Mouse (Mus musculus): ENCODE measurements around the gene Myh3.

DNA sequence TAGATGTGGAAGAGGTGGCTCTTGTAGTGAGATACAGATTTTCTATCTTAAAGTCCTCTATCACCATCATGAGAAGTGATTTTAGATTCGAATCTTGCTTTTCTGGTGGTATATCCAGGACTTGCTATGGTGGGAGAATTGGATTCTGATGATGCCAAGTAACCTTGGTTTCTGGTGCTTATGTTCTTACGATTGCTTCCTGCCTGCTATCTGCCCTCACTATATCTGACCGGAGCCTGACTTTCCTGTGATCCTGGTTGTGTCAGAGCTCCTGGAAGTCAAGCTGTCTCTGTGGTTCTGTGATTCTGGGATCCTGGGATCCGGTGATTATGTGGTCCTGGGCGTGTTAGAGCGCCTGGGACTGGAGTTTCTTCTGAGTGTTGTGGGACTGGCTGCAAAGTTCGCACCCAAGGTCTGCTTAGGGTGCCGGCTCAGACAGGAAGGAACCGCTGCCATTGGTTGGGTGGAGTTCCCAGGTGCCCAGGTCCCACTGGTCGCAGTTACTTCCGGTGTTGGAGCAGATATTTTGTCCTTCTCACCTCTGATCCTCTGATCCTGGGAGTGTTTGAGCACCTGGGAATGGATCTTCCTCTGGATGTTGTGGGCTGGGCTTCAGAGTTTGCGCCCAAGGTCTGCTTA is 69.3 kb downstream of the Myh3 start:
- no peak for TF ChIP-seq CTCF (IDR thresholded peaks at IDR 0.05; ENCODE audit: control insufficient read depth, insufficient read depth, insufficient read length)
- TF ChIP-seq USF1 (IDR thresholded peaks at IDR 0.05; ENCODE audit: low read depth): no peak
- TF ChIP-seq CEBPB (IDR thresholded peaks at IDR 0.05; ENCODE audit: low read depth): no peak
- TF ChIP-seq FOSL1 (IDR thresholded peaks at IDR 0.05; ENCODE audit: insufficient read depth, low read length, poor library complexity, severe bottlenecking): no peak
- TF ChIP-seq MYOG (IDR thresholded peaks at IDR 0.05; ENCODE audit: control insufficient read depth, extremely low read depth, insufficient read length): no peak
- TF ChIP-seq MYOD1 (IDR thresholded peaks at IDR 0.05; ENCODE audit: control insufficient read depth, insufficient read length, low read depth): no peak

Data from C2C12 (cell line).